Mouse (Mus musculus): ENCODE results near the gene Bnc2.

DNA sequence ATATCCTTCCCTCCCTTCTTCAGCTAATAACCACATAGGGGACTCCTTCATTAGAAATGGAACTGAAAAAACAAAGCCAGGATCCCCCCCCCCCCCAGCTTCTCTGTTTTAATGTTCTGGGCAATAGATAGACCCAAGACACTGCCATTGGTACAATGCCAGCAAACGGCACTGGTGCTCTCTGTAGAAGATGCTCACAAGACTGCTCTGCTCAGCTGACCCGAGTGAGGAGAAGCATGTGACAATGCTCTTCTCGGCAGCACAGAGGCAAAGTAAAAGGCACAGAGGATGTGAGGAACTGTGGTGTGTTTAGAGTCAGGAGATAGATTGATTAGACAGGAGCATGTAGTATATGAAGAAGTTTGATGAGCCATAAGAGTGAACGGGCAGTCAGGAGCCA is 335.9 kb downstream of the Bnc2 start:
- no peak for TF ChIP-seq CTCF (IDR thresholded peaks at IDR 0.05; ENCODE audit: low read depth, low read length)
- TF ChIP-seq TAL1 (conservative IDR thresholded peaks at IDR 0.05; ENCODE audit: low read depth, low read length), result no peak
- TF ChIP-seq GATA1 (IDR thresholded peaks at IDR 0.05; ENCODE audit: borderline replicate concordance, low read length), result no peak

Data from G1E (cell line).